Mouse (Mus musculus): ENCODE measurements around the gene Adgrf5. TPM values are rescaled to one million over a fixed set of nuclear protein-coding genes. Genes with fewer than 3 reads are reported as not detected.

Gene Adgrf5
- polyA plus RNA-seq, 1 experiment from 2014 or later: 8.1 TPM

DNA sequence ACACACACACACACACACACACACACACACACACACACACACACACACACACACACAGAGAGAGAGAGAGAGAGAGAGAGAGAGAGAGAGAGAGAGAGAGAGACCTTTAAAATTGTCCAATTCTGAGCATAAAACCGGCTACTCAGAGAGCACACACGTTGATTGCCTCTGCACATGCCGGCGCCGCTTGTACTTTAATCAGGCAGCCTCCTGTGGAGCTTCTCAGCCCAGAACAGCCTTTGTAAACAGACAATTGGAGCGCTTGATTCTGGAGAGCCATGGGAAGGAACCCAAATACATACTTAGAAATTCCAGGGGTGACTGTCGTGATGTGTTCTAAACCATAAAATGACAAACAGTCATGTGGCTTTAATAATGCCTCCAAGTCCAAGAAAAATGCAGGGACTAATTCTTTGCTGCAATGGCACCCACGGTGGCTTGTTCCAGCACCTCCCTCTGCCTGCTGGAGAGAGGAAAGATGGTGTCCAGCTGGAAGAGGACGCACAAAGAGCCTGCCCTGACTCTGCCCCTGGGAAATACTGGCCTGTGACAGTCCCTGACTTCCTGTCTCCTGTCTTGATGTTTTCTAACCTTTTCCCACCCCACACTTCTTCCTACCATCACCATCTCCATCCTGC is 2.2 kb upstream of the Adgrf5 start:
- Histone ChIP-seq H3K9ac (no peak overlapping the region; the same call in 1 of the 2 replicates), H3K9me3 (no peaks in the 10 kb centered on the region), H3K4me3 (no peak overlapping the region), H3K27ac (no peak overlapping the region), H3K4me2 (0 out of 2 replicates have a peak overlapping the region, but pooled peaks have one; percentile 21), H3K4me1 (replicated peaks) (peaks cover 12% of the 10 kb centered on the region), H3K27me3 (no peaks in the 10 kb centered on the region), H3K36me3 (no peaks in the 10 kb centered on the region)
- no peak for ATAC-seq (ENCODE audit: low FRiP score)
- WGBS: 22% methylated on average over 9 of the region's 9 CpGs

DNA sequence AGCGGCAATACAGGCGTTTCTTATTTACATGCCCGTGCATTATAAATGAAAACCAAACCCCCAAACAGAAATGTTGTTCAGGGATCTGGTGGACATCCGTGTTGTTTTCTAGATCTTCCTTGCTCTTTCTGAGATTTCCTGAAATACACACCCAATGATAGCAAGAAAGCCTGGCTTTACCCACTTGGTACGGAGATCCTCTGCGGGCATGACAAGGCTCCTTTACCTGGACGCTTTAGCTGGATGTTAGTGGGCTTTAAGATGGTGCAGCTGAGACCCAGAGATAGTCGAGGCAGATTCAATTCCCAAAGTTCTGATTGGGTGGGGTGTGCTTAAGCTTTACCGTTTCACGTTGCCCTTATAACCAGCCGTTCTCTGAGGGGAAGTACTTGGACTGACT is 770 bp downstream of the Adgrf5 start:
- Histone ChIP-seq H3K27me3 (no peaks in the 10 kb centered on the region), H3K9ac (no peak overlapping the region), H3K4me2 (no peak overlapping the region), H3K27ac (no peak overlapping the region), H3K4me3 (no peak overlapping the region), H3K9me3 (no peaks in the 10 kb centered on the region), H3K4me1 (replicated peaks) (peaks cover 12% of the 10 kb centered on the region), H3K36me3 (no peaks in the 10 kb centered on the region)
- 75% methylated on average over 11 of the region's 11 CpGs for WGBS
- ATAC-seq (ENCODE audit: low FRiP score): no peak

DNA sequence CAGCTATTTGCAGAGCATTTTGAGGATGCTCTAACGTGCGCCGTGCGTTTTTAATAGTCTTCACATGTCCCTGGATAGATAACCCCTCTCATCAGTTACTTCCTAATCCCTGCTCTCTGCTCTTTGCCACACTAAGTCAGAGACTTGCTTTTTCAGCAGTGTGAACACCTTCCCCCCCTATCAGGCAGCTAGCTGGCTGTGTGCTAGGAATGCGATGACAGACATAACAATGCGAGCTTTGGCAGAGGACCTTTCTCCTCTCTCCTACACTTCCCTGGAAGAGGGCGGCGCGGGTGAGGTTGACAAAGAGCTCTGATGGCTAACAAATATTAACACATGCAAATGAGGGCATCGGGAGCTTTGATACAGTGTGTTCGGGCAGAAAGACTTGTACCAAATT is 2.1 kb downstream of the Adgrf5 start:
- Histone ChIP-seq H3K36me3 (no peaks in the 10 kb centered on the region), H3K9me3 (no peaks in the 10 kb centered on the region), H3K4me1 (replicated peaks) (peaks cover 12% of the 10 kb centered on the region), H3K4me2 (0 out of 2 replicates have a peak overlapping the region, but pooled peaks have one; percentile 8), H3K27me3 (no peaks in the 10 kb centered on the region), H3K9ac (no peak overlapping the region), H3K27ac (no peak overlapping the region), H3K4me3 (no peak overlapping the region)
- ATAC-seq (ENCODE audit: low FRiP score): no peak
- 51% methylated on average over 11 of the region's 11 CpGs for WGBS

DNA sequence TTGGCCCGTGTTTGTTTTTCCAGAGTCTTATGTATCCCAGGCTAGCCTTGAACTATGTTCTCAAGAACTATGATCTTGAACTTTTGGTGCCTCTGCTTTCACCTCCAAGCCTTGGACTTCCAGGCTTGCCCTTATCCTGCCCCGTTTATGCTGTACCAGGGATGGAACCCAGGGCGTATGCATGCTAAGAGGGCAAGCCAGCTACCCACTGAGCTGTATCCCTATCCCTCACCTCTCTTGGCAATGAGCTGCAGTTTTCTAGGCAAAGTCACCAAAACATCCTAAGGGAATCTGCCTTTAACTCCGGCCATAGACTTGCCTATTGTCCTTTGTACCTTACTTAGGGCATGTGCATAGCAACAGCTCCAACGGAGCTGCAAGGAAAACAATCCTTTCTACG is 2.6 kb downstream of the Adgrf5 start:
- 65% methylated on average over 6 of the region's 6 CpGs for WGBS
- Histone ChIP-seq H3K4me2 (0 out of 2 replicates have a peak overlapping the region, but pooled peaks have one; percentile 8), H3K36me3 (no peaks in the 10 kb centered on the region)

DNA sequence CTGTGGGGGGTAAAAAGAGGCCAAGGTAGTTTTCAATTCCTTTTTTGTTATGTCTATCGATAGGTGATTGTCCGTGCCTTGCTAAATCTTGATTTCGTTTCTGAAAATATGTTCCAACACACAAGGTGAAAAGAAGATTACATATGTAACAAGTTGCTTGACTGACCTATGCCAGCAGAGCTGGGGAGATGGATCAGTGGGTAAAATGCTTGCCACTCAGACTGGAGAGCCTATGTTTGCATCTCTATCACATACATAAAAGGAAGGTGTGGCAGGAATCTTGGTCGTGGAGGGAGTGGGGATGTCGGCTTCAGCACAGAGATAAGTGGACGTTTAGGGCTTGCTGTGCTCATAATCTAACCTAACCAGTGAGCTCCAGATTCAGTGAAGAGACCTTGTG is 3.7 kb downstream of the Adgrf5 start:
- Histone ChIP-seq H3K9ac (no peak overlapping the region), H3K4me3 (no peak overlapping the region), H3K27ac (no peak overlapping the region), H3K9me3 (no peaks in the 10 kb centered on the region), H3K36me3 (no peaks in the 10 kb centered on the region), H3K27me3 (no peaks in the 10 kb centered on the region), H3K4me2 (no peak overlapping the region), H3K4me1 (replicated peaks) (peaks cover 5% of the 10 kb centered on the region)
- WGBS: 70% methylated on average over 6 of the region's 6 CpGs
- ATAC-seq (ENCODE audit: low FRiP score): no peak

More for the DNA sequence above, 2.6 kb downstream of the Adgrf5 start:
- H3K27ac ChIP-seq: no peak overlapping the region
- H3K9ac ChIP-seq: no peak overlapping the region
- ATAC-seq (ENCODE audit: low FRiP score): no peak
- no peaks in the 10 kb centered on the region for H3K27me3 ChIP-seq
- H3K9me3 ChIP-seq: no peaks in the 10 kb centered on the region
- no peak overlapping the region for H3K4me3 ChIP-seq
- peaks cover 12% of the 10 kb centered on the region for H3K4me1 ChIP-seq (replicated peaks)

DNA sequence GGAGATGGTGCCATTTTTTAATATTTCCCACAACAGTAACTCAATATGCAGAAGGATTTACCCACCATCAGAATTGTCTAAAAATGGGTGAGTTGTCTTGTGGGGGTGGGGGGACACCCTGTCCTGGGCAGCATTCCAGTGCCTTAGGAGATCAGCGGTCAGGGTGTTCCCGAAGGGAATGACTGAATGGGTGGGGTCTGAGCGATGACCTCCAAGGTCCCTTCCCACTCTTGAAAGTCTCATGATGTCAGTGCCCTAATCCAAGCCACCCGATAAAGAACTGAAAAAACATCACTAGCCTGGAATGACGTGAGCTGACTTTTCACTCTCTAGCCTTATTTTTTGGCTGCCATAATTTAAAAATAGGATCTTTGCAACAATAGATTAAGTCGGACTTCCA is 5.0 kb downstream of the Adgrf5 start:
- WGBS: 86% methylated on average over 6 of the region's 6 CpGs
- Histone ChIP-seq H3K36me3 (no peaks in the 10 kb centered on the region), H3K9me3 (no peaks in the 10 kb centered on the region), H3K27ac (no peak overlapping the region), H3K9ac (no peak overlapping the region), H3K4me3 (no peak overlapping the region), H3K4me2 (no peak overlapping the region), H3K4me1 (replicated peaks) (peaks cover 5% of the 10 kb centered on the region), H3K27me3 (no peaks in the 10 kb centered on the region)
- no peak for ATAC-seq (ENCODE audit: low FRiP score)

DNA sequence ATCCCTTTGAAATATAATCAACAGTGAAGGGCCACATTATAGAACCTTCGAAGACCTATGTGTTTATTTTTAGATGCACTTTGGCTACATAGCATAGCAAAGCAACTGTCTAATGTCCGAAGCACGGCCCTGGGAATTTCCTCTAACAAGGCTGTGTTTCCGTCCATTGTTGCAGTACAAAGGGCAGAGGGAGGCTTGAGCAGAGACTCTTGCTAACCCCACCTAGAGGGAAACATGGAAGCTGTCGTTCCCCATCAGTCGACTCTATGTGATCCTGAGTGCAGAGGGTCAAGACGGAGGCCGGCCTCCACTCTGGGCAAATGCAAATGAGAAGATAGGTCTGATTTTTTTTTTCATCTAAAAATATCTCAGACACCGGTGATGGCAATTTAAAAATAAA is 6.2 kb downstream of the Adgrf5 start:
- Histone ChIP-seq H3K36me3 (no peaks in the 10 kb centered on the region), H3K9ac (no peak overlapping the region), H3K27me3 (no peaks in the 10 kb centered on the region), H3K4me2 (no peak overlapping the region), H3K27ac (no peak overlapping the region), H3K9me3 (no peaks in the 10 kb centered on the region), H3K4me3 (no peak overlapping the region), H3K4me1 (replicated peaks) (peaks cover 5% of the 10 kb centered on the region)
- no peak for ATAC-seq (ENCODE audit: low FRiP score)
- 58% methylated on average over 9 of the region's 9 CpGs for WGBS

DNA sequence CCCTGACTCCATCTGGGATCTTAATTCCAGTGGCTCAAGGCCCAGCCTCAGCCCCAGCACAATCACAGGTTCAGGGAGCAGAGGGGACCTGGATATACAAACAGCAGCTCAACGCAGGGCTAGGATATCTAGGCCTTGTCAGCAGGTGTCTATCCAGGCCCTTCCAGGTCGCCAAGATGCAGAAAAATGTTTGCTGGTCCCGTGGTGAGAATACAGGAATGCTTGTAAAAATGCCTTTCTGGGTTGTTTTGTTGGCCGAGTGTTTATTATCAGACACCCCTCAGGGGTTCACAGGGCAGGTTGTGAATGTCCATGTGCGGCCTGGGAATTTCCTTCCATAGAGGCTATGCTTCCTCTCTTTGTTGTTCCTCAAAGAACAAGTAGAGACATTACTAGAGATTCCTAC is 7.9 kb downstream of the Adgrf5 start:
- no peak overlapping the region for H3K4me2 ChIP-seq
- no peaks in the 10 kb centered on the region for H3K4me1 ChIP-seq (replicated peaks)
- H3K4me3 ChIP-seq: no peak overlapping the region
- no peaks in the 10 kb centered on the region for H3K27me3 ChIP-seq
- no peak for ATAC-seq (ENCODE audit: low FRiP score)
- H3K9me3 ChIP-seq: no peaks in the 10 kb centered on the region
- no peak overlapping the region for H3K9ac ChIP-seq
- WGBS: 72% methylated on average over 5 of the region's 5 CpGs
- no peak overlapping the region for H3K27ac ChIP-seq
- no peaks in the 10 kb centered on the region for H3K36me3 ChIP-seq

DNA sequence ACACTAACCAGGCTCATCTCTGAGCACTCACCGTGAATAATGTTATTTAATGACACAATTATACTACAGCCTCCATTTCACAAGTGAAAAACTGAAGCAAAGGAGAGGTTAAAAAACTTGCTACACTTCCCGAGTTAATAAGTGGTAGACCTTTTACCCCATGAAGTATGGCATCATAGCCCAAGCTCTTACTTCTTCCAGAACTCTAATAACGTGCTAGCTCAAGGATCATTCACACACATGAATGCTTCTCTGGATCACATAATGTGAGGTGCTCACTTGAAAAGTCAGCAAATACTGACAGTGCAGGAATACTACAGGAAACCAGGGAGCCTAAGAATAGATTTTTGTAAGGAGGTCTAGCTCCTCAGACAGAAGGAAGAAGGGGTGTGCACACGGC is 12.4 kb downstream of the Adgrf5 start:
- no peak for ATAC-seq (ENCODE audit: low FRiP score)
- Histone ChIP-seq H3K27ac (no peak overlapping the region), H3K4me3 (no peak overlapping the region), H3K4me2 (no peak overlapping the region), H3K27me3 (no peaks in the 10 kb centered on the region), H3K9ac (no peak overlapping the region), H3K4me1 (replicated peaks) (no peaks in the 10 kb centered on the region), H3K9me3 (no peaks in the 10 kb centered on the region), H3K36me3 (no peaks in the 10 kb centered on the region)
- WGBS: 77% methylated on average over 4 of the region's 4 CpGs

DNA sequence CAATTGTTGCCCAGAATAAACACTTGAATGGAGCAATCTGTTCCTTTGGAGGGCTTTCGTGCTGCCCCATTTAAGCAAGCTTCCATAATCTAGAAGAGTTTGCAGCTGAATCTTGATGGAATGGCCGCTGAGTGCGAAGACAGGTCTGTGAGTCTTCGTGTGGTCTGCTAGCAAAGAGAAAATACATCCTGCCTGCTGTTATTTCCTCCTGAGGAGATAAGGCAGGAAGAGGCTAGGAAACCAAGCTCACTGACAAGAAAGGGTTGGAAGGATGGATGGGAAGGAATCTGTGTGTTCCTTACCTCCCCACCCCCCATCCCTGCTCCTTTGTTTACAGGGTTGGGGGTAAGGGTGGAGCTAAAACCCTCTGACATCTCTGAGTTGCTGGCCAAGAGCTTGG is 13.8 kb downstream of the Adgrf5 start:
- Histone ChIP-seq H3K27ac (no peak overlapping the region), H3K27me3 (no peaks in the 10 kb centered on the region), H3K4me3 (no peak overlapping the region), H3K9ac (no peak overlapping the region), H3K4me1 (replicated peaks) (no peaks in the 10 kb centered on the region), H3K4me2 (no peak overlapping the region), H3K9me3 (no peaks in the 10 kb centered on the region), H3K36me3 (no peaks in the 10 kb centered on the region)
- WGBS: 59% methylated on average over 4 of the region's 4 CpGs
- ATAC-seq (ENCODE audit: low FRiP score): no peak

DNA sequence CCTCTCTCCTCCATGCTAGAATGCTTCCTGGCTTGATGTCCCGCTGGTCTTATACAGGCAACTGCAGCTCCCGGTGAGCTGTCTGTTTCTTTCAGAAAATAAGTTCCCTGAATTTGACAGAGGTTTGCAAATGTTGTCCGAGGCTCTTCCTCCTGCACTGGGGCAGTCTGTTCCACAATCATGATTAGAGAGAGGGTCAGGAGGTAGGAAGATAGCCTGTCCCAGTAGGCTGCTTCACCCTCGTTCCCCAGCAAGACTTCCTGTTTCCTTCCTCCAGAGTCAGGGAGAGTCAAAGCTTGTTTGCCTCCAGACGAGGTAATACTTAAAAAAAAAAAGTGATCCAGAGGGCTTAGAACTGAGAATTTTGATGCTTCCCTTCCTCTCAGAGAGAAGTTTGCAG is 16.3 kb downstream of the Adgrf5 start:
- H3K36me3 ChIP-seq: no peaks in the 10 kb centered on the region

DNA sequence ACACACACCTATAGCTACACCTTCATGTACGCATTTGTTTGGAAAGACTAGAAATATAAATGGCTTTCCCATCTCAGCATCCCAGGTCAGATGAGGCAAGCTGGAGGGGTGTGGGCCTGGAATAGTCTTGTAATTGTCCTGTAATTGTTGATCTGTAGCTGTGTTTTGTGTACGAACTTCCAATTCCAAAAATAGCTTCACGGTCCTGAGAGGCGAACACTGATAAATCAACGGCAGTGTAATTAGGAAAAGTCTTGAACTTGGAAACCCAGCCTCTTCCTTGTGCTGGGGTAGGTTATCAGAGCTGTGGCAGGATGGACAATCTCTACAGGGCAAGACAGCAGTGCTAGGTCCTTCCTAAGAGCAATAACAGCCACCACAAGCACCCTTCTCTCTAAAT is 18.5 kb downstream of the Adgrf5 start:
- no peak overlapping the region for H3K27ac ChIP-seq
- no peak for ATAC-seq (ENCODE audit: low FRiP score)
- H3K36me3 ChIP-seq: no peaks in the 10 kb centered on the region
- H3K4me1 ChIP-seq (replicated peaks): no peaks in the 10 kb centered on the region
- H3K27me3 ChIP-seq: no peaks in the 10 kb centered on the region
- no peak overlapping the region for H3K4me2 ChIP-seq
- no peaks in the 10 kb centered on the region for H3K9me3 ChIP-seq
- no peak overlapping the region for H3K9ac ChIP-seq
- H3K4me3 ChIP-seq: no peak overlapping the region
- 95% methylated on average over 5 of the region's 5 CpGs for WGBS

More for the DNA sequence above, 16.3 kb downstream of the Adgrf5 start:
- Histone ChIP-seq H3K9ac (no peak overlapping the region), H3K27me3 (no peaks in the 10 kb centered on the region), H3K4me3 (no peak overlapping the region), H3K4me2 (no peak overlapping the region), H3K9me3 (no peaks in the 10 kb centered on the region), H3K27ac (no peak overlapping the region), H3K4me1 (replicated peaks) (no peaks in the 10 kb centered on the region)
- 72% methylated on average over 5 of the region's 5 CpGs for WGBS
- ATAC-seq (ENCODE audit: low FRiP score): no peak

DNA sequence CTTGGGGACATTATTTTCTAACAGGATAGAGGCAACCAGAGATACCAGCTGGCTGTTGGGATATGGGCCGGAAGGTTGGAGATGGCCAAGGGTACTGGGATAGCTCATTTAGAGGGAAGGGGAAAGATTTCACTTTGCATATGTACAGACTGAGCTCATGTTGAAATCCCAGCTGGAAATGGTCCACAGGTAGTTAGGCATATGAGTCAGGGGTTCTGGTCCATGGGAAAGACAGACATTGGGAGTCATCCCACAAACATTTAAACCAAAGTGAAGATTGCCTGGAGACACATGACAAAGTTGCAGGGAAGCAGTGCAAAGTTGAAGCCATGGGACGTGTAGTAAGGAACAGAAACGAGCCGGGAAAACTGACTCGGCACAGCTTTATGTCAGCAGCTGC is 26.1 kb downstream of the Adgrf5 start:
- Histone ChIP-seq H3K4me3 (no peak overlapping the region), H3K9me3 (no peaks in the 10 kb centered on the region), H3K9ac (no peak overlapping the region), H3K4me2 (no peak overlapping the region), H3K36me3 (no peaks in the 10 kb centered on the region), H3K27me3 (no peaks in the 10 kb centered on the region), H3K27ac (no peak overlapping the region), H3K4me1 (replicated peaks) (no peaks in the 10 kb centered on the region)
- 95% methylated on average over 5 of the region's 5 CpGs for WGBS
- ATAC-seq (ENCODE audit: low FRiP score): no peak
